Mouse (Mus musculus) lung, embryonic 15.5 days (tissue): ENCODE measurements at regions not wholly inside any gene's neighbourhood (a gene's known extent, or its start where the extent isn't known, plus 50 kb on each side); places are given as distances from the start of the nearest gene placed in this dataset. TPM values are rescaled to one million over a fixed set of nuclear protein-coding genes. Genes with fewer than 3 reads are reported as not detected.
"Not testable (repeated sequence)": the region's sequence is repeated elsewhere in the genome, so short reads cannot be mapped to it uniquely, and the experiment has no call there.

Experiments
- ATAC-seq: fragments of 200-750 bp; cut with Nextera tagmentation; 2 replicates; pipeline ENCODE4 v1.8.0; 2017; ENCODE audit warnings: moderate number of reproducible peaks, borderline replicate concordance; ENCODE audit not compliant: low FRiP score, low TSS enrichment; ENCODE audit errors: extremely low read depth
- H3K27ac ChIP-seq: fragments of 300-500 bp; sonication (generic); 2 replicates; pipeline ENCODE4 v1.5.1; 2015; ENCODE audit warnings: moderate library complexity, mild to moderate bottlenecking, inconsistent platforms
- H3K27me3 ChIP-seq: fragments of 300-500 bp; sonication (generic); 2 replicates; pipeline ENCODE4 v1.6.1; 2015; ENCODE audit warnings: inconsistent platforms
- H3K36me3 ChIP-seq: fragments of 300-500 bp; sonication (generic); 2 replicates; pipeline ENCODE4 v1.6.1; 2015; ENCODE audit warnings: inconsistent platforms
- H3K4me1 ChIP-seq: fragments of 300-500 bp; sonication (generic); 2 replicates; pipeline ENCODE4 v1.6.1; 2015; ENCODE audit warnings: inconsistent platforms
- H3K4me2 ChIP-seq: fragments of 300-500 bp; sonication (generic); 2 replicates; pipeline ENCODE4 v1.6.1; 2015; ENCODE audit warnings: inconsistent platforms, mild to moderate bottlenecking, moderate library complexity
- H3K4me3 ChIP-seq: fragments of 300-500 bp; sonication (generic); 2 replicates; pipeline ENCODE4 v1.5.1; 2015; ENCODE audit warnings: mild to moderate bottlenecking, inconsistent platforms
- H3K9ac ChIP-seq: fragments of 300-500 bp; sonication (generic); 2 replicates; pipeline ENCODE4 v1.6.1; 2015; ENCODE audit warnings: inconsistent platforms
- H3K9me3 ChIP-seq: fragments of 300-500 bp; sonication (generic); 2 replicates; pipeline ENCODE4 v1.6.1; 2016; ENCODE audit warnings: inconsistent platforms
- WGBS: fragments of 180-500 bp; shearing (Covaris S2); methylation state at CpG from one replicate; pipeline ENCODE4 v1.1.7; 2015; 5-methylcytosine and 5-hydroxymethylcytosine counted together
- microRNA-seq: library from miRNA; unstranded; fragments of <30 nt; microRNA quantifications from one replicate; pipeline ENCODE4, GENCODE M21; 2016

DNA sequence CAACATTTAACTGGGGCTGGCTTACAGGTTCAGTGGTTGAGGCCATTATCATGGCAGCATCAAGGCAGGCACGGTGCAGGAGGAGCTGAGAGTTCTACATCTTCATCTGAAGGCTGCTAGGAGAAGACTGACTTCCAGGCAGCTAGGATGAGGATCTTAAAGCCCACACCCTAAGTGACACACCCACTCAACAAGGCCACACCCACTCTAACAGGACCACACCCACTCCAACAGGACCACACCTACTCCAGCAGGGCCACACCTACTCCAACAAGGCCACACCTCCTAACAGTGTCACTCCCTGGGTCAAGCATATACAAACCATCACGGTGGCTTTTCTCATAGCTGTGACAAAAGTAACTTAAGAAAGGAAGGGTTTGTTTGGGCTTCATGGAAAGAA is 68.0 kb upstream of the Med13l start:
- H3K4me3 ChIP-seq, H3K4me2 ChIP-seq, H3K27ac ChIP-seq, ATAC-seq, H3K27me3 ChIP-seq, H3K9me3 ChIP-seq, H3K36me3 ChIP-seq, H3K9ac ChIP-seq, H3K4me1 ChIP-seq: not testable (repeated sequence)
- 62% methylated on average over 2 of the region's 2 CpGs for WGBS

DNA sequence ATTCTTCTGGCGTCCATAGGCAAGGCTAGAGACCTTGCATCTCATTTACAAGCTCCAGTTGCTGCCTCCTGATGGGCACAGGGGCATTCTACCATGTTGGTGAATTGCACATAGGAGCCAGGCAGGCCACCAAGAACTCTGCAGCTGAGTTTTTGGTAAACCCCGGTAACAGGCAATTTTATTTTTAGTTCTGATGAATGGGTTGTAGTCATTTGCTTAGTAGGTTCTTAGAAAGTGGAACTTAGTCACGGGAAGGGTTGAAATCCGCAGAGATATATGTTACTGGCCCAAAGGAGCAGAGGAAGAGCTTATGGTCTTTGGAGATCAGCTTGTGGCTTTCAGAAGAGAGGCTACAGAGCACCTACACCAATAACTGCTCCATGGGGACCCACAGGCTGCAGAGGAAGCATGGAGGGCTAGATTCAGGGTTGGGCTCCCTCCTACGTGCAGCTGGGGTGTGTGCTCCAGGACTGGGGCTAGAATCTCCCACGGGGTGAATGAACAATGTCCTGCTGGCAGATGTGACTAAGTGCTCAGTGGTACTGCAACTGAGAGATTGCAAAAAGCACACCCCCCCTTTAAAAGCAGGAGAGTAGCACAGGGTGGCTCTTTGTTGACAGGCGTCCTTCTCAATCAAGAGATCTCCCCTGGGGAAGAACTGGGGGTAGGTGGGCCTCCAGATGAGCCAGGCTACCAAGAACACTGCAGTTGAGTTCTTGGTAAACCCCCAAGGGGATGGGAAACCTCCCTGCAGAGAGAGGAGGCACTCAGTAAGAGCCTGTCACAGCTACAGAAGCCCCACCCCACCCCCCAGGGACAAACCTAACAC is 65.6 kb upstream of the Med13l start:
- Histone ChIP-seq H3K27me3 (no peaks in the 10 kb centered on the region), H3K27ac (no peak overlapping the region), H3K4me3 (no peak overlapping the region), H3K4me1 (peaks cover 6% of the 10 kb centered on the region; the same call in 1 of the 2 replicates), H3K36me3 (no peaks in the 10 kb centered on the region), H3K9me3 (no peaks in the 10 kb centered on the region), H3K9ac (no peak overlapping the region), H3K4me2 (no peak overlapping the region)
- 64% methylated on average over 7 of the region's 7 CpGs for WGBS
- ATAC-seq: no peak

DNA sequence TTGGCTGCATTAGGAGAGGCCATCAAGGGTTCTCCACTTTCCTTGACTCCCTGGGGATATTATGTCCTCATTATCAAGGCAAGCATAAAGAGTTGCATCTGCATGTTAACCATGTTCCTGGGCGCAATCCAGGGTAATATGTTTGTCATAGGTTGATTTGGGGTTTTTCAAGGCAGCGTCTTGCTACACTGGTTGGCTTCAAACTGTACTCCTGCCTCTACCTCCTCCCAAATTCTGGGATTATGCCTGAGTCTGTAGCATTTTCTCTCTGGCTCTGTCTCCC is 65.1 kb upstream of the Med13l start:
- Histone ChIP-seq H3K4me1 (peaks cover 6% of the 10 kb centered on the region; the same call in 1 of the 2 replicates), H3K27ac (no peak overlapping the region), H3K4me3 (no peak overlapping the region), H3K9ac (no peak overlapping the region), H3K4me2 (no peak overlapping the region), H3K36me3 (no peaks in the 10 kb centered on the region), H3K9me3 (no peaks in the 10 kb centered on the region), H3K27me3 (no peaks in the 10 kb centered on the region)
- WGBS: 60% methylated on average over 2 of the region's 2 CpGs
- ATAC-seq: no peak

DNA sequence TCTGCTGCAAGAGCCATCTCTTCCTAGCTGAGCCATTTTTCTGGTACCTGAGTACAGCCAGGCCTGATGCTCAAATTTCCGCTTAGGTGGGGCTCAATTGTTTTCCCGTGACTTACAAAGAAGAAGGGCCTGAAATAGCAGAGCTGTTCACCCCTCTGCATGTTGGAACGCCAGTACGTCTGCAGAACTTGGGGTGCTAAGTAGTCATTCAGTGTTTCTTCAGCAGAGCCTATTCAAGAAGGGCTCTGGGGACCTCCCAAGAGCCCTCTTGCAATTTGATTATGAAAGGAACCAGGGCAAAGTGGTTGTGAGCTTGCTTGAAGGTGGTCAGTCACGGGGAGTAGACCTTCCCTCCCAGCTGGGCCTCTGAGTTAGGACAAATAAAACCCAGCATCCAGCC is 58.9 kb upstream of the Med13l start:
- Histone ChIP-seq H3K9me3 (no peaks in the 10 kb centered on the region), H3K27ac (no peak overlapping the region), H3K4me3 (no peak overlapping the region), H3K36me3 (no peaks in the 10 kb centered on the region), H3K9ac (no peak overlapping the region), H3K27me3 (no peaks in the 10 kb centered on the region), H3K4me1 (0 out of 2 replicates have a peak, but pooled peaks cover 9% of the 10 kb centered on the region), H3K4me2 (no peak overlapping the region)
- no peak for ATAC-seq
- 79% methylated on average over 5 of the region's 5 CpGs for WGBS

DNA sequence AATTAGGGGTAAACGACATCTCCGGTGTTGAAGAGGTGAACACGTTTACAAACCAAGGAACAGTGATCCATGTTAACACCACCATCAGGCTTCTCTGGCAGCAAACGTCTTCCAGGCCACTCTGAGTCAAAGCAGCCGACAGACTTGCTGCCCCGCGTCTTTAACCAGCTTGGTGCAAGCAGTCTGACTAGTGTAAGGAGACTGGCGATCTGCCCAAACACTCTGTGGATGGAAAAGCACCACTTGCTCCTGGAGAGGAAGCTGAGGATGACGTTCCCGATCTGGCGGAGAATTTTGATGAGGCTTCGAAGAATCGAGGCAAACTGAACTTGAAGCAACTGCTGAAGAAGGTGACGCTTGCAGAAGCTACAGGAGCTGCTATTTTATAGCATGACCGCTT is 57.5 kb upstream of the Med13l start:
- H3K9ac ChIP-seq: no peak overlapping the region
- 0 out of 2 replicates have a peak, but pooled peaks cover 9% of the 10 kb centered on the region for H3K4me1 ChIP-seq
- no peaks in the 10 kb centered on the region for H3K36me3 ChIP-seq
- H3K4me2 ChIP-seq: 0 out of 2 replicates have a peak overlapping the region, but pooled peaks have one; percentile 5
- 27% methylated on average over 15 of the region's 15 CpGs for WGBS
- H3K4me3 ChIP-seq: no peak overlapping the region
- ATAC-seq: no peak
- H3K9me3 ChIP-seq: no peaks in the 10 kb centered on the region
- no peak overlapping the region for H3K27ac ChIP-seq
- no peaks in the 10 kb centered on the region for H3K27me3 ChIP-seq

DNA sequence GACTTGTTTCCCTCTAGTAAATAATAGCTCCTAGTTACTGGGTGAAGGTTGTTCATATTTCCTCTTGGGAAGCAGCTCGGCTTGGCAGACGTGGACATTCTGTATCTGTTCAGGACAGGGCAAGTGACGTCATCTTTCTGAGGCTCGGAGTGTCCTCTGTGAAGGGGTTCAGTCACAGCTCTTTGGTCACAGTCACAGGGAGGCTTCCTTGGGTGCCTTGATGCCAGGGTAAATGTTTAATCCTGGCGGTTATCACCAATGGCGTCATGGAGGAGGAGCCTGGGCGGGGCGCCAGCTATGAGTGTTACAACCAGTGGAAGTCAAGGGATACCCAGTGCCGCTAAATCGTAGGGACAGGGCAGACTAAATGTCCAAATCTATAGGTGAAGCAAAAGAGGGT is 56.3 kb upstream of the Med13l start:
- no peaks in the 10 kb centered on the region for H3K9me3 ChIP-seq
- no peaks in the 10 kb centered on the region for H3K36me3 ChIP-seq
- ATAC-seq: no peak
- 74% methylated on average over 10 of the region's 10 CpGs for WGBS
- H3K4me3 ChIP-seq: no peak overlapping the region
- 0 out of 2 replicates have a peak, but pooled peaks cover 9% of the 10 kb centered on the region for H3K4me1 ChIP-seq
- H3K4me2 ChIP-seq: no peak overlapping the region
- no peak overlapping the region for H3K9ac ChIP-seq
- H3K27ac ChIP-seq: no peak overlapping the region
- no peaks in the 10 kb centered on the region for H3K27me3 ChIP-seq

DNA sequence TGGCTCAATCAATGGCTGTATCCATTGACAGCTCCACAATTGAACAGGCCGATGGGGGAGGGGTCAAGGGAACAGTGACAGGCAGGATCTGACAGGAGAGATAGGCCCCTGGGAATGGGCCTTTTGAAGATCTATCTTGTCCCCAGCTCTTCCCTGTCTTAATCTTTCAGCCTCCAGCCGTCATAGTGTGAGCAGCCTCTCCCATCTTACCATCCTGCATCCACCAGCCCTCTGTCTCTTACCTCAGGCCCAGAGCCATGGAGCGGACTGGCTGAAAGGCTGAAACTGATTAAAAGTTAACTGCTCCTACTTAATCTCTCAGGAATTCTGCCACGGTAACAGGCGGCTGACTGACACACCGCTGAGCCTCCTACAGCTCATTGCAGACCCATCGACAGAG is 55.6 kb upstream of the Med13l start:
- 48% methylated on average over 7 of the region's 7 CpGs for WGBS

DNA sequence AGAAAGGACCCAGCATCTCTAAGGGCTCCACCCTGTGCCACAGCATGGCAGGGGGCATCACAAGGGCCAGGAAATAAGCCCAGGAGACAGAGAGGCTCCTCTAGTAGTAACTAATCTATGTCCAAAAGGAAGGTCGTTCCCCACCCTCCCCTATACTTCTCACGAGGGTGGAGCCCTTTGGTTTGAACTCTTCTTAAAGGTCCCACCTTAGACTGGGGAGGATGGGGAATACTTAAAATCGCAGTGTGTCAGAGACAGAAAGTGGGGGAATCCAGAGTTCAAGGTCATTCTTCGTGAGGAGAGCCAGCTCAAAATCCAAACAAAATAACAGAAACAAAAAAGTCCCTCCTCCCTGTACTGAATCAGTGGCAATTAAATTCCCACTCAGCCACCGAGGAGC is 50.6 kb upstream of the Med13l start:
- peaks cover 22% of the 10 kb centered on the region for H3K4me1 ChIP-seq
- ATAC-seq: no peak
- H3K9ac ChIP-seq: no peak overlapping the region
- H3K9me3 ChIP-seq: no peaks in the 10 kb centered on the region
- H3K36me3 ChIP-seq: no peaks in the 10 kb centered on the region
- no peak overlapping the region for H3K4me2 ChIP-seq
- no peaks in the 10 kb centered on the region for H3K27me3 ChIP-seq
- no peak overlapping the region for H3K27ac ChIP-seq
- no peak overlapping the region for H3K4me3 ChIP-seq
- WGBS: 44% methylated on average over 5 of the region's 5 CpGs

More for the DNA sequence above, 55.6 kb upstream of the Med13l start:
- no peak overlapping the region for H3K4me2 ChIP-seq
- no peak for ATAC-seq
- no peaks in the 10 kb centered on the region for H3K27me3 ChIP-seq
- no peaks in the 10 kb centered on the region for H3K36me3 ChIP-seq
- no peak overlapping the region for H3K9ac ChIP-seq
- H3K4me3 ChIP-seq: no peak overlapping the region
- H3K27ac ChIP-seq: no peak overlapping the region
- H3K9me3 ChIP-seq: no peaks in the 10 kb centered on the region
- 0 out of 2 replicates have a peak, but pooled peaks cover 9% of the 10 kb centered on the region for H3K4me1 ChIP-seq

Small RNAs in the stretch of these regions (microRNA-seq; reads per million reads assigned to microRNA genes)
- not detected for gene Gm26455
